15 mouse cellular contexts compared by ENCODE assay signal in the genomic region with DNA sequence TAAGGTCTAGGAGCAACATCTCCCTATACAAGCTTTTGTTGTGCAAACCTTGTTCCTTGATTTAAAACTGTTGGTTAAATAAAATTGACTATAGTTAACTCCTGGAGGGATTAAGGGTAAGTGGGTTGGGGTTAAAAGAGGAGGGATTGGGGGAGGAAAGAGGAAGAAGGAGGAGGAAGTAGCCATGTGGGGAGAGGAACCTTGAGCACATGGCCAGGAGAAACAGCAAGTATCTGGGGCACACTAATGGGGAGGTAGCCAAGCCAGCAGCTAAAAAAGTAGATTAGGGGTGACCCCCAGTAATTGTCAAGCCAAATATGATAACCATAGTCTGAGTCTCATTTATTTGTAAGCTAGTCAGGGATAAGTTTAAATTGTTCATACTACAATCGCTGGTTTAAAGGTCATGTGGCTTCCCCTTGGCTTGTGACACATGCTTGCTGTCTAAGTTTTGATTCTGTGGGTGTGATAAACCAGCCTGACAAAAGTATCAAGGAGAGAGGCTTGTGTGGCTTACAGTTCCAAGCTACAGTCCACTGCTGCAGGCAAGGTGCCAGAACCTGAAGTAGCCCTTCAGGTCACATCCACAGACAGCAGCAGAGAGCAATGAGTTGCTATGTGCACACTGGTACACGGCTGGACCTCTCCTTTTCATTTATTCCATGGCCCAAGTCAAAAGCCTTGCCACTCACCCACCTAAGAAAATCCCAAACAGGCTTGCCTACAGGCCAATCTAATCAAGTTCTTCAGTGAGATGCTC.
DNase-seq lines count a peak whose midpoint lies in the region; ATAC-seq and TF ChIP-seq lines count a peak whose summit lies in the region.
"Had no signal": no experiment of that assay in that cellular context is flagged by ENCODE, and none has a peak within 500 bp of the region (broad histone marks: within the 10 kb centered on the region; RNA-seq: fewer than 3 reads in every experiment).

No protein-coding gene starts in this region.

- H3K27me3 ChIP-seq in midbrain, embryonic 11.5 days (ENCODE audit: control insufficient read depth, insufficient read depth, low read length), result no peaks in the 10 kb centered on the region
- no peaks in the 10 kb centered on the region for H3K27me3 ChIP-seq in midbrain, embryonic 14.5 days (ENCODE audit: control insufficient read depth, insufficient read depth, low read length)
- H3K27me3 ChIP-seq in Patski, result no peaks in the 10 kb centered on the region
- no peaks in the 10 kb centered on the region for H3K27me3 ChIP-seq in forebrain, embryonic 15.5 days
- H3K27me3 ChIP-seq in forebrain, postnatal 0 days (ENCODE audit: insufficient read depth, low read length), result no peaks in the 10 kb centered on the region
- H3K27me3 ChIP-seq: hindbrain, embryonic 15.5 days had no signal

- DNase-seq in heart, postnatal 10 days, result peak; percentile 40 to 71
- no peak for DNase-seq in heart, postnatal 25 days (ENCODE audit: low spot score)
- DNase-seq in midbrain, embryonic 11.5 days (ENCODE audit: low spot score, missing footprints), result peak; percentile 78
- no peak for DNase-seq in midbrain, embryonic 14.5 days
- DNase-seq in Patski (ENCODE audit: low read depth, low spot score), result no peak
- DNase-seq in naive thymus-derived CD4-positive, alpha-beta T cell, adult 2 months (ENCODE audit: low read depth), result peak; percentile 42
- DNase-seq in forebrain, postnatal 0 days, result no peak
- DNase-seq: adrenal gland, postnatal 25 days; embryo, embryonic 11 days; gastrocnemius, postnatal 14 days; lung, postnatal 10 days; spleen, adult 18-20 months; thymus, adult 18-20 months had no signal

- H3K4me1 ChIP-seq in midbrain, embryonic 11.5 days (ENCODE audit: control insufficient read depth, insufficient read depth, low read length), result no peaks in the 10 kb centered on the region
- H3K4me1 ChIP-seq in midbrain, embryonic 14.5 days (ENCODE audit: control insufficient read depth, insufficient read depth, low read length), result no peaks in the 10 kb centered on the region
- no peaks in the 10 kb centered on the region for H3K4me1 ChIP-seq in forebrain, embryonic 15.5 days
- no peaks in the 10 kb centered on the region for H3K4me1 ChIP-seq in forebrain, postnatal 0 days (ENCODE audit: insufficient read depth)
- H3K4me1 ChIP-seq: hindbrain, embryonic 15.5 days had no signal

- no peak for ATAC-seq in midbrain, embryonic 11.5 days (ENCODE audit: low FRiP score)
- no peak for ATAC-seq in midbrain, embryonic 14.5 days (ENCODE audit: low FRiP score, low TSS enrichment)
- no peak for ATAC-seq in Patski
- no peak for ATAC-seq in forebrain, embryonic 15.5 days (replicated peaks)
- ATAC-seq in forebrain, postnatal 0 days, result no peak

- TF ChIP-seq CTCF in Patski (IDR thresholded peaks at IDR 0.05), result peak; percentile 21
- TF ChIP-seq CTCF in forebrain, postnatal 0 days (IDR thresholded peaks at IDR 0.05; ENCODE audit: low read depth), result no peak

- intact Hi-C loops in heart, postnatal 10 days (cut with DNase I), result no loop called here
- intact Hi-C loops in heart, postnatal 25 days (cut with DNase I), result no loop called here

- H3K9ac ChIP-seq in midbrain, embryonic 11.5 days (ENCODE audit: low read length), result no peak overlapping the region
- H3K9ac ChIP-seq in midbrain, embryonic 14.5 days (replicated peaks; ENCODE audit: low read length), result no peak overlapping the region
- H3K9ac ChIP-seq in forebrain, embryonic 15.5 days (replicated peaks), result no peak overlapping the region
- H3K9ac ChIP-seq in forebrain, postnatal 0 days, result no peak overlapping the region
- H3K9ac ChIP-seq: hindbrain, embryonic 15.5 days had no signal

- POLR2A ChIA-PET in Patski (lab: Charles Lee), result interaction anchor here (0.7 kb wide), 1 partner anchor 118 kb away, joined by 3 read pairs; no protein-coding TSS in a partner anchor

- H3K9me3 ChIP-seq in midbrain, embryonic 11.5 days (ENCODE audit: control insufficient read depth, low read length), result peaks cover 65% of the 10 kb centered on the region
- H3K9me3 ChIP-seq in midbrain, embryonic 14.5 days (ENCODE audit: control insufficient read depth, low read length), result peaks cover 88% of the 10 kb centered on the region
- peaks cover 62% of the 10 kb centered on the region for H3K9me3 ChIP-seq in forebrain, embryonic 15.5 days
- peaks cover 81% of the 10 kb centered on the region for H3K9me3 ChIP-seq in forebrain, postnatal 0 days (ENCODE audit: low read length)

- CTCF ChIA-PET in Patski (lab: Charles Lee), result no interaction called here

- no peak overlapping the region for H3K4me2 ChIP-seq in midbrain, embryonic 11.5 days
- no peak overlapping the region for H3K4me2 ChIP-seq in midbrain, embryonic 14.5 days (ENCODE audit: low read length)
- no peak overlapping the region for H3K4me2 ChIP-seq in forebrain, embryonic 15.5 days (replicated peaks)
- H3K4me2 ChIP-seq in forebrain, postnatal 0 days (ENCODE audit: low read depth), result no peak overlapping the region
- H3K4me2 ChIP-seq: hindbrain, embryonic 15.5 days had no signal

- in situ Hi-C loops in Patski (cut with MboI; ENCODE audit: low pct_unique_long_range_greater_than_20kb), result loop anchor here (5.0 kb wide), 1 partner anchor 72 kb away; no protein-coding TSS in a partner anchor

- WGBS in midbrain, embryonic 11.5 days, result 62% methylated on average over 2 of the region's 2 CpGs
- 67% methylated on average over 2 of the region's 2 CpGs for WGBS in midbrain, embryonic 14.5 days
- WGBS in forebrain, embryonic 15.5 days, result 62% methylated on average over 2 of the region's 2 CpGs
- 65% methylated on average over 2 of the region's 2 CpGs for WGBS in forebrain, postnatal 0 days

- no peak overlapping the region for H3K4me3 ChIP-seq in midbrain, embryonic 11.5 days (ENCODE audit: low read depth, low read length)
- no peak overlapping the region for H3K4me3 ChIP-seq in midbrain, embryonic 14.5 days (replicated peaks; ENCODE audit: low read depth, low read length)
- H3K4me3 ChIP-seq in forebrain, embryonic 15.5 days, result no peak overlapping the region
- H3K4me3 ChIP-seq in forebrain, postnatal 0 days (ENCODE audit: low read depth, low read length), result no peak overlapping the region
- H3K4me3 ChIP-seq: hindbrain, embryonic 15.5 days had no signal

- no peak overlapping the region for H3K27ac ChIP-seq in midbrain, embryonic 11.5 days (ENCODE audit: low read depth, low read length)
- no peak overlapping the region for H3K27ac ChIP-seq in midbrain, embryonic 14.5 days (replicated peaks; ENCODE audit: low read depth, low read length)
- H3K27ac ChIP-seq in forebrain, embryonic 15.5 days (replicated peaks), result no peak overlapping the region
- no peak overlapping the region for H3K27ac ChIP-seq in forebrain, postnatal 0 days (ENCODE audit: low read depth, low read length)
- H3K27ac ChIP-seq: hindbrain, embryonic 15.5 days had no signal

- H3K36me3 ChIP-seq in midbrain, embryonic 11.5 days (ENCODE audit: control insufficient read depth, insufficient read depth, low read length), result no peaks in the 10 kb centered on the region
- H3K36me3 ChIP-seq in midbrain, embryonic 14.5 days (ENCODE audit: control insufficient read depth, insufficient read depth, low read length), result no peaks in the 10 kb centered on the region
- no peaks in the 10 kb centered on the region for H3K36me3 ChIP-seq in forebrain, embryonic 15.5 days
- no peaks in the 10 kb centered on the region for H3K36me3 ChIP-seq in forebrain, postnatal 0 days (ENCODE audit: insufficient read depth)
- H3K36me3 ChIP-seq: hindbrain, embryonic 15.5 days had no signal

Comparison
In these comparisons a context has a peak if more than half of its experiments do, and no peak if none do; other contexts are left out.
1. DNase-seq: peak in heart, postnatal 10 days (2 of 2), midbrain, embryonic 11.5 days (single experiment) and naive thymus-derived CD4-positive, alpha-beta T cell, adult 2 months (single experiment); none in heart, postnatal 25 days (single experiment), midbrain, embryonic 14.5 days (single experiment), Patski (single experiment) and forebrain, postnatal 0 days (single experiment).